Mouse (Mus musculus): Measurements from ENCODE around the gene Lig3.

- no peak for TF ChIP-seq CTCF (IDR thresholded peaks at IDR 0.05; ENCODE audit: low read depth)
- no peak for TF ChIP-seq EP300 (IDR thresholded peaks at IDR 0.05; ENCODE audit: low read depth)
Observed at GRCm38 (mm10) chr11:82852540-82852939, 71.6 kb downstream of the Lig3 start.

Measured in liver, embryonic 14.5 days (tissue).